Mouse (Mus musculus): ENCODE results near the gene Ints7. TPM values are rescaled to one million over a fixed set of nuclear protein-coding genes. Genes with fewer than 3 reads are reported as not detected.

Gene Ints7
- total RNA-seq, 2 experiments from 2014 or later: 33.1 to 35.2 TPM

- intact Hi-C loops (cut with DNase I): loop anchor here (5.0 kb wide), 2 partner anchors 148 to 238 kb away; no protein-coding TSS in a partner anchor
Observed at GRCm38 (mm10) chr1:191579524-191579923, 4.1 kb downstream of the Ints7 start.

GRCm38 (mm10) chr1:191581641-191582040 lies 6.2 kb downstream of the Ints7 start:
- intact Hi-C loops (cut with DNase I): no loop called here
- no peak for DNase-seq (ENCODE audit: extremely low spot score in 1 of 2, low spot score in 2 of 2)

More at GRCm38 (mm10) chr1:191579524-191579923, 4.1 kb downstream of the Ints7 start:
- DNase-seq (ENCODE audit: extremely low spot score in 1 of 2, low spot score in 2 of 2): no peak

- no peak for DNase-seq (ENCODE audit: extremely low spot score in 1 of 2, low spot score in 2 of 2)
- intact Hi-C loops (cut with DNase I): no loop called here
Observed at GRCm38 (mm10) chr1:191583836-191584235, 8.4 kb downstream of the Ints7 start.

GRCm38 (mm10) chr1:191584483-191584882 lies 9.0 kb downstream of the Ints7 start:
- no peak for DNase-seq (ENCODE audit: extremely low spot score in 1 of 2, low spot score in 2 of 2)
- intact Hi-C loops (cut with DNase I): no loop called here

GRCm38 (mm10) chr1:191585704-191586103 lies 10.3 kb downstream of the Ints7 start:
- intact Hi-C loops (cut with DNase I): no loop called here
- peak in 1 of 2 experiments; percentile 27 for DNase-seq (ENCODE audit: extremely low spot score in 1 of 2, low spot score in 2 of 2)

- intact Hi-C loops (cut with DNase I): no loop called here
Observed at GRCm38 (mm10) chr1:191587062-191587461, 11.6 kb downstream of the Ints7 start.

GRCm38 (mm10) chr1:191588749-191589148 lies 13.3 kb downstream of the Ints7 start:
- DNase-seq (ENCODE audit: extremely low spot score in 1 of 2, low spot score in 2 of 2): no peak
- intact Hi-C loops (cut with DNase I): no loop called here

More at GRCm38 (mm10) chr1:191587062-191587461, 11.6 kb downstream of the Ints7 start:
- DNase-seq (ENCODE audit: extremely low spot score in 1 of 2, low spot score in 2 of 2): no peak

- intact Hi-C loops (cut with DNase I): no loop called here
- DNase-seq (ENCODE audit: extremely low spot score in 1 of 2, low spot score in 2 of 2): peak in 1 of 2 experiments; percentile 45
Observed at GRCm38 (mm10) chr1:191592016-191592720, 16.7 kb downstream of the Ints7 start.

GRCm38 (mm10) chr1:191596076-191596475 lies 20.6 kb downstream of the Ints7 start:
- no peak for DNase-seq (ENCODE audit: extremely low spot score in 1 of 2, low spot score in 2 of 2)
- intact Hi-C loops (cut with DNase I): loop anchor here (5.0 kb wide), 1 partner anchor 126 kb away; no protein-coding TSS in a partner anchor

GRCm38 (mm10) chr1:191599210-191599609 lies 23.8 kb downstream of the Ints7 start:
- DNase-seq (ENCODE audit: extremely low spot score in 1 of 2, low spot score in 2 of 2): no peak
- intact Hi-C loops (cut with DNase I): loop anchor here (5.0 kb wide), 1 partner anchor 123 kb away; no protein-coding TSS in a partner anchor

- intact Hi-C loops (cut with DNase I): no loop called here
- DNase-seq (ENCODE audit: extremely low spot score in 1 of 2, low spot score in 2 of 2): peak in 1 of 2 experiments; percentile 14
Observed at GRCm38 (mm10) chr1:191604690-191605089, 29.3 kb downstream of the Ints7 start.

- no peak for DNase-seq (ENCODE audit: extremely low spot score in 1 of 2, low spot score in 2 of 2)
- intact Hi-C loops (cut with DNase I): no loop called here
Observed at GRCm38 (mm10) chr1:191609051-191609450, 33.6 kb downstream of the Ints7 start.

- intact Hi-C loops (cut with DNase I): no loop called here
- DNase-seq (ENCODE audit: extremely low spot score in 1 of 2, low spot score in 2 of 2): no peak
Observed at GRCm38 (mm10) chr1:191609578-191609977, 34.1 kb downstream of the Ints7 start.

- intact Hi-C loops (cut with DNase I): no loop called here
- no peak for DNase-seq (ENCODE audit: extremely low spot score in 1 of 2, low spot score in 2 of 2)
Observed at GRCm38 (mm10) chr1:191610357-191610756, 34.9 kb downstream of the Ints7 start.

- intact Hi-C loops (cut with DNase I): no loop called here
- DNase-seq (ENCODE audit: extremely low spot score in 1 of 2, low spot score in 2 of 2): no peak
Observed at GRCm38 (mm10) chr1:191611686-191612085, 36.2 kb downstream of the Ints7 start.

- intact Hi-C loops (cut with DNase I): no loop called here
- DNase-seq (ENCODE audit: extremely low spot score in 1 of 2, low spot score in 2 of 2): no peak
Observed at GRCm38 (mm10) chr1:191612877-191613276, 37.4 kb downstream of the Ints7 start.

GRCm38 (mm10) chr1:191616245-191616644 lies 40.8 kb downstream of the Ints7 start:
- intact Hi-C loops (cut with DNase I): no loop called here

GRCm38 (mm10) chr1:191617589-191617988 lies 42.2 kb downstream of the Ints7 start:
- DNase-seq (ENCODE audit: extremely low spot score in 1 of 2, low spot score in 2 of 2): no peak
- intact Hi-C loops (cut with DNase I): no loop called here

More at GRCm38 (mm10) chr1:191616245-191616644, 40.8 kb downstream of the Ints7 start:
- no peak for DNase-seq (ENCODE audit: extremely low spot score in 1 of 2, low spot score in 2 of 2)

- DNase-seq (ENCODE audit: extremely low spot score in 1 of 2, low spot score in 2 of 2): no peak
- intact Hi-C loops (cut with DNase I): no loop called here
Observed at GRCm38 (mm10) chr1:191618067-191618766, 42.8 kb downstream of the Ints7 start.

GRCm38 (mm10) chr1:191621096-191621495 lies 45.7 kb downstream of the Ints7 start:
- intact Hi-C loops (cut with DNase I): no loop called here
- no peak for DNase-seq (ENCODE audit: extremely low spot score in 1 of 2, low spot score in 2 of 2)
